Mouse (Mus musculus) intestine, postnatal 0 days (tissue): ENCODE measurements around the gene Soat2. TPM values are rescaled to one million over a fixed set of nuclear protein-coding genes. Genes with fewer than 3 reads are reported as not detected.

Source experiments
- ATAC-seq: fragments of 200-750 bp; cut with Nextera tagmentation; 2 replicates; pipeline ENCODE4 v1.8.0; 2017; ENCODE audit warnings: mild to moderate bottlenecking, moderate TSS enrichment, moderate library complexity
- H3K27ac ChIP-seq: fragments of 300-500 bp; sonication (generic); 2 replicates; pipeline ENCODE4 v1.5.1; 2014; ENCODE audit warnings: mild to moderate bottlenecking, low read depth, low read length, moderate library complexity
- H3K27me3 ChIP-seq: fragments of 300-500 bp; sonication (generic); replicated peaks from 2 replicates; pipeline ENCODE4 v1.6.1; 2014; ENCODE audit warnings: low read length, mixed read lengths; ENCODE audit not compliant: control insufficient read depth, insufficient read depth
- H3K36me3 ChIP-seq: fragments of 300-500 bp; sonication (generic); 2 replicates; pipeline ENCODE4 v1.6.1; 2014; ENCODE audit warnings: mild to moderate bottlenecking, moderate library complexity; ENCODE audit not compliant: control insufficient read depth, insufficient read depth
- H3K4me1 ChIP-seq: fragments of 300-500 bp; sonication (generic); replicated peaks from 2 replicates; pipeline ENCODE4 v1.6.1; 2014; ENCODE audit warnings: antibody characterized with exemption, low read length, mixed read lengths; ENCODE audit not compliant: control insufficient read depth, insufficient read depth
- H3K4me2 ChIP-seq: fragments of 300-500 bp; sonication (generic); replicated peaks from 2 replicates; pipeline ENCODE4 v1.6.1; 2014; ENCODE audit warnings: low read depth, mild to moderate bottlenecking, moderate library complexity
- H3K4me3 ChIP-seq: fragments of 300-500 bp; sonication (generic); 2 replicates; pipeline ENCODE4 v1.5.1; 2014; ENCODE audit warnings: low read depth, low read length
- H3K9ac ChIP-seq: fragments of 300-500 bp; sonication (generic); 2 replicates; pipeline ENCODE4 v1.6.1; 2014; ENCODE audit warnings: mild to moderate bottlenecking, low read depth, low read length
- H3K9me3 ChIP-seq: fragments of 300-500 bp; sonication (generic); 2 replicates; pipeline ENCODE4 v1.6.1; 2016; ENCODE audit warnings: mixed run types; ENCODE audit not compliant: control insufficient read depth
- CTCF ChIP-seq: sonication (generic); IDR thresholded peaks from 2 replicates; pipeline ENCODE4 v1.5.1; 2016; ENCODE audit warnings: low read depth, mild to moderate bottlenecking, control low read depth, antibody characterized with exemption, moderate library complexity
- WGBS: fragments of 180-500 bp; shearing (Covaris S2); extraction: QIAGEN DNeasy Blood & Tissue Kit; methylation state at CpG from one replicate; pipeline ENCODE4 v1.1.7; 2014; 5-methylcytosine and 5-hydroxymethylcytosine counted together
- polyA plus RNA-seq: library from polyadenylated mRNA; unstranded; fragments of >200 nt; fragmentation: Nextera tagmentation; extraction: Ambion mirVana; gene quantifications from 2 replicates; pipeline ENCODE4 v1.2.1, GENCODE M21; 2015

Gene Soat2
- polyA plus RNA-seq, 1 experiment from 2014 or later: 52.7 TPM

GRCm38 (mm10) chr15:102188883-102189282, 38.6 kb downstream of the Soat2 start:
- TF ChIP-seq CTCF: peak; percentile 6; the same call in 1 of the 2 replicates
- WGBS: 36% methylated on average over 6 of the region's 6 CpGs
- ATAC-seq: peak; percentile 71
- Histone ChIP-seq H3K9me3 (no peaks in the 10 kb centered on the region), H3K4me2 (peak overlapping the region; percentile 30), H3K9ac (no peak overlapping the region), H3K36me3 (peaks cover 6% of the 10 kb centered on the region), H3K27ac (no peak overlapping the region), H3K4me3 (no peak overlapping the region), H3K4me1 (no peaks in the 10 kb centered on the region), H3K27me3 (no peaks in the 10 kb centered on the region)

- no peaks in the 10 kb centered on the region for H3K4me1 ChIP-seq
- no peak overlapping the region for H3K4me2 ChIP-seq
- H3K9ac ChIP-seq: no peak overlapping the region
- no peaks in the 10 kb centered on the region for H3K36me3 ChIP-seq
- H3K4me3 ChIP-seq: no peak overlapping the region
- H3K27me3 ChIP-seq: no peaks in the 10 kb centered on the region
- no peaks in the 10 kb centered on the region for H3K9me3 ChIP-seq
- no peak overlapping the region for H3K27ac ChIP-seq
- ATAC-seq: peak; percentile 11; the same call in 1 of the 2 replicates
- TF ChIP-seq CTCF: no peak
- 25% methylated on average over 7 of the region's 7 CpGs for WGBS
Observed at GRCm38 (mm10) chr15:102191699-102192098, 41.4 kb downstream of the Soat2 start.

DNA sequence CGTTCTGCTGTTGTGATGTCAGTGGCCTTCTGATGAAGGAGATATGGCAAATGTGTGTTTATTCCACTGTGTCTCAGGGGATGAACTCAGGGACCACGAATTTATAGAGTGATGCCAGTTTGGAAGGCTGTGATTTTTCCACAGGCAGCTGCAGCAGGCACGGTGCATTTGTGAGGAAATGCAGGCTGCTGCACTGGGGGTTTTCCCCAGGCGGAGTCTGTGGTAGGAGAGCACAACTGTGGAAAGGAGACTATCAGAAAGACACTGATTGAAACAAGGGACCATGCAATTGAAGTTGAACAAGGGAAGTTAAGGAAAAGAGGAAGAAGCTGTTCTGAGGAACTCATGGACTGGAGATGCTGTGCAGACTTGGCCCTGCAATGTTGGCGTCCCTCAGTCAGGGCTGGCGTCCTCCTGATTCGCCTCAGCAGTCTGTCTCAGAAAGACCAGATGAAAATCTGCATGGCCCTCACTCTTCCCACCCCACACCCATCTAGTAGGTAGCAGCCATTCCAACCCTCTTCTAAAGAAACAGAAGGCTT, 42.0 kb downstream of the Soat2 start:
- ATAC-seq: no peak
- no peaks in the 10 kb centered on the region for H3K9me3 ChIP-seq
- H3K27me3 ChIP-seq: no peaks in the 10 kb centered on the region
- H3K27ac ChIP-seq: no peak overlapping the region
- H3K4me1 ChIP-seq: no peaks in the 10 kb centered on the region
- 53% methylated on average over 7 of the region's 7 CpGs for WGBS
- no peak for TF ChIP-seq CTCF
- H3K9ac ChIP-seq: no peak overlapping the region
- H3K4me3 ChIP-seq: no peak overlapping the region
- H3K4me2 ChIP-seq: no peak overlapping the region
- H3K36me3 ChIP-seq: no peaks in the 10 kb centered on the region

GRCm38 (mm10) chr15:102192820-102193386, 42.6 kb downstream of the Soat2 start:
- Histone ChIP-seq H3K4me2 (no peak overlapping the region), H3K27me3 (no peaks in the 10 kb centered on the region), H3K9me3 (no peaks in the 10 kb centered on the region), H3K4me3 (no peak overlapping the region), H3K4me1 (no peaks in the 10 kb centered on the region), H3K27ac (no peak overlapping the region), H3K36me3 (no peaks in the 10 kb centered on the region), H3K9ac (no peak overlapping the region)
- TF ChIP-seq CTCF: no peak
- WGBS: 34% methylated on average over 5 of the region's 5 CpGs
- ATAC-seq: no peak

- 77% methylated on average over 4 of the region's 4 CpGs for WGBS
- Histone ChIP-seq H3K9me3 (no peaks in the 10 kb centered on the region), H3K36me3 (no peaks in the 10 kb centered on the region), H3K27me3 (no peaks in the 10 kb centered on the region), H3K4me1 (no peaks in the 10 kb centered on the region), H3K4me3 (no peak overlapping the region), H3K27ac (no peak overlapping the region), H3K4me2 (no peak overlapping the region), H3K9ac (no peak overlapping the region)
- no peak for TF ChIP-seq CTCF
- no peak for ATAC-seq
Observed at GRCm38 (mm10) chr15:102193652-102194051, 43.3 kb downstream of the Soat2 start.

DNA sequence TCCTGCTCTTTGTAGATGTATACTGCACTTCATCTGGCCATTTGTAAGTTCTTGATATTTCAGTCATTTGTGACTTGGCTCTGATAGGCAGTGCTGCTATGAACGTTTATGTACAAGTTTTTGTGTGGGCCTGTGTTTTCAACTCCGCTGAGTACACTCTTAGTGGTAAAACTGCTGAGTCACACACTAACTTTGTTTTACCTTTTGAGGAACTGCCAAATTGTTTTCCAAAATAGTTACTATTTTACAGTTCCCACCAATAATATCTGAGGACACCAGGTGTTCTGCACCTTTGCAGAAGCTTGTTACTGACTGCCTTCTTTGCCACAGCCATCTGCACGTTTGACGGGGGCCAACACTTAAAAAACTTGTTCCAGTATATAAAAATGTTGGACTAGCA, 44.1 kb downstream of the Soat2 start:
- no peak for ATAC-seq
- H3K4me2 ChIP-seq: no peak overlapping the region
- 78% methylated on average over 4 of the region's 4 CpGs for WGBS
- H3K27me3 ChIP-seq: no peaks in the 10 kb centered on the region
- H3K36me3 ChIP-seq: no peaks in the 10 kb centered on the region
- no peak overlapping the region for H3K9ac ChIP-seq
- H3K4me1 ChIP-seq: no peaks in the 10 kb centered on the region
- no peak for TF ChIP-seq CTCF
- H3K4me3 ChIP-seq: no peak overlapping the region
- H3K9me3 ChIP-seq: no peaks in the 10 kb centered on the region
- H3K27ac ChIP-seq: no peak overlapping the region
